ENCODE assay signal across 21 mouse cellular contexts in the genomic region with DNA sequence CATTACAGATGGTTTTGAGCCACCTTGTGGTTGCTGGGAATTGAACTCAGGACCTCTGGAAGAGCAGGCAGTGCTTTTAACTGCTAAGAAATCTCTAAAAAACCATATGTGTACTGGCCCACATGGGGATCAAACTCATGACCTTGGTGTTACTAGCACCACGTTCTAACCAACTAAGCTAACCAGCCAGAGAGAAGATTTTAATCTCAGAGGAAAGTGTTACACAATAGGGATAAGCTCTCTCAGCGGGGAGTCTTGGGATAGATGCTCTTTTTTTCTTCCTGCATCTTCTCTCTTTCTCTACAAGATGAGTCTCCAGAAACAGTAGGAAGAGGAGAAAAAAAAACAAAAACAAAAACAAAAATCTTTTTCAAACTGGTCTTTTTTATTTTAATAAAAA. TPM values are rescaled to one million over a fixed set of nuclear protein-coding genes. Genes with fewer than 3 reads are reported as not detected.
A peak's percentile ranks its signal among the peaks of the same experiment; 100 is the strongest.
DNase-seq lines count a peak whose midpoint lies in the region; ATAC-seq and TF ChIP-seq lines count a peak whose summit lies in the region.
"Had no signal": no experiment of that assay in that cellular context is flagged by ENCODE, and none has a peak within 500 bp of the region (broad histone marks: within the 10 kb centered on the region; RNA-seq: fewer than 3 reads in every experiment).

No protein-coding gene starts in this region.

- WGBS in embryonic facial prominence, embryonic 11.5 days, result 65% methylated on average over 2 of the region's 2 CpGs
- 70% methylated on average over 2 of the region's 2 CpGs for WGBS in embryonic facial prominence, embryonic 10.5 days
- WGBS in liver, embryonic 14.5 days (ENCODE audit: insufficient replicate concordance), result 47% methylated on average over 2 of the region's 2 CpGs
- WGBS in liver, embryonic 11.5 days, result 61% methylated on average over 2 of the region's 2 CpGs

- no peaks in the 10 kb centered on the region for H3K4me1 ChIP-seq in embryonic facial prominence, embryonic 11.5 days (ENCODE audit: control insufficient read depth, insufficient read depth, low read length)
- no peaks in the 10 kb centered on the region for H3K4me1 ChIP-seq in embryonic facial prominence, embryonic 10.5 days
- peaks cover 21% of the 10 kb centered on the region in 2 experiments for H3K4me1 ChIP-seq in liver, embryonic 14.5 days (replicated peaks; ENCODE audit: control insufficient read depth in 2 of 2, insufficient read depth in 2 of 2, low read length in 1 of 2)
- peaks cover 8% of the 10 kb centered on the region; the same call in 1 of the 2 replicates for H3K4me1 ChIP-seq in liver, embryonic 11.5 days (replicated peaks; ENCODE audit: control insufficient read depth, insufficient read depth, low read length)
- H3K4me1 ChIP-seq: embryonic facial prominence, embryonic 15.5 days; forebrain, embryonic 10.5 days; heart, embryonic 12.5 days; hindbrain, embryonic 10.5 days had no signal

- no peak for TF ChIP-seq CTCF in liver, embryonic 14.5 days (IDR thresholded peaks at IDR 0.05; ENCODE audit: low read depth)

- ATAC-seq in embryonic facial prominence, embryonic 11.5 days (replicated peaks; ENCODE audit: insufficient number of reproducible peaks, low FRiP score, low TSS enrichment, low read depth), result no peak
- ATAC-seq in liver, embryonic 14.5 days (ENCODE audit: insufficient read depth), result no peak
- no peak for ATAC-seq in liver, embryonic 11.5 days (replicated peaks; ENCODE audit: low FRiP score)
- ATAC-seq: forebrain, embryonic 14.5 days had no signal

- DNase-seq in embryonic facial prominence, embryonic 11.5 days (ENCODE audit: low spot score), result peak; percentile 1
- DNase-seq in embryonic facial prominence, embryonic 10.5 days (ENCODE audit: low spot score), result no peak
- no peak for DNase-seq in liver, embryonic 14.5 days (ENCODE audit: low read depth in 3 of 3, low spot score in 3 of 3)
- no peak for DNase-seq in liver, embryonic 11.5 days (ENCODE audit: low spot score)
- DNase-seq in ES-CJ7 (ENCODE audit: low read depth, low spot score) (peak; percentile 29), ZHBTc4 (ENCODE audit: low read depth, low spot score) (peak; percentile 40)
- no peak for DNase-seq in left cerebral cortex, postnatal 10 days (ENCODE audit: extremely low spot score in 1 of 2, low spot score in 2 of 2)
- no peak for DNase-seq in thymus, postnatal 10 days (ENCODE audit: low spot score in 2 of 2)
- DNase-seq: adrenal gland, adult 2 months; adrenal gland, postnatal 25 days; cerebellum, adult 18-20 months; cerebellum, adult 9-11 months; cerebellum, postnatal 36 days; gastrocnemius, postnatal 10 days; heart, adult 2 months had no signal

- intact Hi-C loops in left cerebral cortex, postnatal 10 days (cut with DNase I), result no loop called here

- H3K9me3 ChIP-seq in embryonic facial prominence, embryonic 11.5 days (replicated peaks; ENCODE audit: control insufficient read depth, low read length), result no peaks in the 10 kb centered on the region
- no peaks in the 10 kb centered on the region for H3K9me3 ChIP-seq in embryonic facial prominence, embryonic 10.5 days
- H3K9me3 ChIP-seq in liver, embryonic 14.5 days (ENCODE audit: control insufficient read depth, low read length), result no peaks in the 10 kb centered on the region
- no peaks in the 10 kb centered on the region for H3K9me3 ChIP-seq in liver, embryonic 11.5 days (ENCODE audit: control insufficient read depth, low read length)
- H3K9me3 ChIP-seq: embryonic facial prominence, embryonic 15.5 days; forebrain, embryonic 10.5 days; heart, embryonic 12.5 days; hindbrain, embryonic 10.5 days had no signal

- no peak overlapping the region for H3K27ac ChIP-seq in embryonic facial prominence, embryonic 11.5 days (replicated peaks; ENCODE audit: low read depth, low read length)
- no peak overlapping the region for H3K27ac ChIP-seq in embryonic facial prominence, embryonic 10.5 days (replicated peaks)
- peak overlapping the region; percentile 94 for H3K27ac ChIP-seq in liver, embryonic 14.5 days
- H3K27ac ChIP-seq in liver, embryonic 11.5 days (ENCODE audit: low read depth, low read length), result no peak overlapping the region
- H3K27ac ChIP-seq: embryonic facial prominence, embryonic 15.5 days; forebrain, embryonic 10.5 days; heart, adult 2 months; hindbrain, embryonic 10.5 days; hindbrain, embryonic 14.5 days had no signal

- H3K27me3 ChIP-seq in embryonic facial prominence, embryonic 11.5 days (ENCODE audit: control insufficient read depth, insufficient read depth, low read length), result no peaks in the 10 kb centered on the region
- H3K27me3 ChIP-seq in embryonic facial prominence, embryonic 10.5 days (replicated peaks; ENCODE audit: low read depth, poor library complexity, severe bottlenecking), result no peaks in the 10 kb centered on the region
- H3K27me3 ChIP-seq in liver, embryonic 14.5 days (ENCODE audit: control insufficient read depth, insufficient read depth, low read length), result no peaks in the 10 kb centered on the region
- H3K27me3 ChIP-seq in liver, embryonic 11.5 days (replicated peaks; ENCODE audit: control insufficient read depth, insufficient read depth, low read length), result no peaks in the 10 kb centered on the region
- H3K27me3 ChIP-seq: embryonic facial prominence, embryonic 15.5 days; heart, embryonic 12.5 days had no signal

- H3K9ac ChIP-seq in embryonic facial prominence, embryonic 11.5 days (replicated peaks; ENCODE audit: low read length), result no peak overlapping the region
- H3K9ac ChIP-seq in liver, embryonic 14.5 days (replicated peaks), result no peak overlapping the region
- H3K9ac ChIP-seq in liver, embryonic 11.5 days (ENCODE audit: low read depth, low read length), result no peak overlapping the region
- H3K9ac ChIP-seq: embryonic facial prominence, embryonic 15.5 days; heart, embryonic 12.5 days; hindbrain, embryonic 14.5 days had no signal

- TF ChIP-seq EP300 in liver, embryonic 14.5 days (IDR thresholded peaks at IDR 0.05; ENCODE audit: low read depth), result no peak

- H3K36me3 ChIP-seq in embryonic facial prominence, embryonic 11.5 days (replicated peaks; ENCODE audit: control insufficient read depth, insufficient read depth, low read depth, low read length), result no peaks in the 10 kb centered on the region
- H3K36me3 ChIP-seq in embryonic facial prominence, embryonic 10.5 days (replicated peaks), result no peaks in the 10 kb centered on the region
- H3K36me3 ChIP-seq in liver, embryonic 14.5 days (replicated peaks; ENCODE audit: control insufficient read depth, insufficient read depth, low read depth), result no peaks in the 10 kb centered on the region
- H3K36me3 ChIP-seq in liver, embryonic 11.5 days (ENCODE audit: control insufficient read depth, insufficient read depth, low read length), result 0 out of 2 replicates have a peak, but pooled peaks cover 3% of the 10 kb centered on the region
- H3K36me3 ChIP-seq: embryonic facial prominence, embryonic 15.5 days; heart, embryonic 12.5 days; hindbrain, embryonic 10.5 days had no signal

- no peak overlapping the region for H3K4me3 ChIP-seq in embryonic facial prominence, embryonic 11.5 days (ENCODE audit: low read depth, low read length)
- no peak overlapping the region for H3K4me3 ChIP-seq in embryonic facial prominence, embryonic 10.5 days
- H3K4me3 ChIP-seq in liver, embryonic 14.5 days (ENCODE audit: insufficient read depth in 1 of 2, low read depth in 2 of 2, low read length in 2 of 2), result no peak overlapping the region
- no peak overlapping the region for H3K4me3 ChIP-seq in liver, embryonic 11.5 days (ENCODE audit: low read depth, low read length)
- H3K4me3 ChIP-seq: embryonic facial prominence, embryonic 15.5 days; forebrain, embryonic 10.5 days; heart, adult 2 months; heart, embryonic 12.5 days; hindbrain, embryonic 10.5 days had no signal

- no peak overlapping the region for H3K4me2 ChIP-seq in embryonic facial prominence, embryonic 11.5 days (ENCODE audit: low read depth, low read length)
- H3K4me2 ChIP-seq in liver, embryonic 14.5 days (ENCODE audit: low read depth), result no peak overlapping the region
- H3K4me2 ChIP-seq in liver, embryonic 11.5 days, result no peak overlapping the region
- H3K4me2 ChIP-seq: embryonic facial prominence, embryonic 15.5 days; heart, embryonic 12.5 days; hindbrain, embryonic 14.5 days had no signal

RNA-seq across cellular contexts. Expression of gene Hist1h2be, which starts 10.5 kb away (rescaled TPM):
- polyA plus RNA-seq in embryonic facial prominence, embryonic 11.5 days (2014; fragmentation: Nextera tagmentation; extraction: Ambion mirVana), result 2.1 and 3.1 TPM in 2 replicates
- polyA plus RNA-seq in embryonic facial prominence, embryonic 10.5 days (2016; fragmentation: Nextera tagmentation; extraction: Ambion mirVana), result 3.1 and 4.0 TPM in 2 replicates
- polyA plus RNA-seq in liver, embryonic 14.5 days (2012; rRNA removed), result 2.8 and 3.3 TPM in 2 replicates
- polyA plus RNA-seq in liver, embryonic 14.5 days (2014; fragmentation: Nextera tagmentation; extraction: Ambion mirVana), result 0.95 and 1.3 TPM in 2 replicates
- polyA plus RNA-seq in liver, embryonic 11.5 days (2014; fragmentation: Nextera tagmentation; extraction: Ambion mirVana), result 4.4 TPM in 2 replicates
- 1 to 10 TPM; 6.8 to 7.2 TPM for total RNA-seq in left cerebral cortex, postnatal 10 days (2021)

RNA-seq across cellular contexts. Expression of gene Hist1h1e, which starts 12.0 kb away (rescaled TPM):
- polyA plus RNA-seq in embryonic facial prominence, embryonic 11.5 days (2014; fragmentation: Nextera tagmentation; extraction: Ambion mirVana), result 23.0 and 24.4 TPM in 2 replicates
- polyA plus RNA-seq in embryonic facial prominence, embryonic 10.5 days (2016; fragmentation: Nextera tagmentation; extraction: Ambion mirVana), result 18.4 and 19.5 TPM in 2 replicates
- 6.3 and 8.0 TPM in 2 replicates for polyA plus RNA-seq in liver, embryonic 14.5 days (2012; rRNA removed)
- polyA plus RNA-seq in liver, embryonic 14.5 days (2014; fragmentation: Nextera tagmentation; extraction: Ambion mirVana), result 23.1 and 24.4 TPM in 2 replicates
- 17.5 and 21.2 TPM in 2 replicates for polyA plus RNA-seq in liver, embryonic 11.5 days (2014; fragmentation: Nextera tagmentation; extraction: Ambion mirVana)
- 10 to 100 TPM; 62.5 to 68.0 TPM for total RNA-seq in left cerebral cortex, postnatal 10 days (2021)

RNA-seq across cellular contexts. Expression of gene Hist1h4d, which starts 29.0 kb away (rescaled TPM):
- 115 and 122 TPM in 2 replicates for polyA plus RNA-seq in embryonic facial prominence, embryonic 11.5 days (2014; fragmentation: Nextera tagmentation; extraction: Ambion mirVana)
- 97.2 and 97.7 TPM in 2 replicates for polyA plus RNA-seq in embryonic facial prominence, embryonic 10.5 days (2016; fragmentation: Nextera tagmentation; extraction: Ambion mirVana)
- polyA plus RNA-seq in liver, embryonic 14.5 days (2012; rRNA removed), result 8.6 and 12.8 TPM in 2 replicates
- polyA plus RNA-seq in liver, embryonic 14.5 days (2014; fragmentation: Nextera tagmentation; extraction: Ambion mirVana), result 152 and 155 TPM in 2 replicates
- 92.8 and 99.3 TPM in 2 replicates for polyA plus RNA-seq in liver, embryonic 11.5 days (2014; fragmentation: Nextera tagmentation; extraction: Ambion mirVana)
- 100 to 1,000 TPM; 134 to 145 TPM for total RNA-seq in left cerebral cortex, postnatal 10 days (2021)

RNA-seq across cellular contexts. Expression of gene Hist1h3d, which starts 34.8 kb away (rescaled TPM):
- 10.2 and 11.3 TPM in 2 replicates for polyA plus RNA-seq in embryonic facial prominence, embryonic 11.5 days (2014; fragmentation: Nextera tagmentation; extraction: Ambion mirVana)
- polyA plus RNA-seq in embryonic facial prominence, embryonic 10.5 days (2016; fragmentation: Nextera tagmentation; extraction: Ambion mirVana), result 9.3 and 10.5 TPM in 2 replicates
- polyA plus RNA-seq in liver, embryonic 14.5 days (2012; rRNA removed), result 20.4 and 27.3 TPM in 2 replicates
- 7.1 and 7.2 TPM in 2 replicates for polyA plus RNA-seq in liver, embryonic 14.5 days (2014; fragmentation: Nextera tagmentation; extraction: Ambion mirVana)
- polyA plus RNA-seq in liver, embryonic 11.5 days (2014; fragmentation: Nextera tagmentation; extraction: Ambion mirVana), result 7.7 and 8.5 TPM in 2 replicates
- total RNA-seq in left cerebral cortex, postnatal 10 days (2021), result 1 to 10 TPM; 8.4 to 9.1 TPM

RNA-seq across cellular contexts. Expression of gene Hist1h2ad, which starts 36.2 kb away (rescaled TPM):
- 2.1 and 3.8 TPM in 2 replicates for polyA plus RNA-seq in embryonic facial prominence, embryonic 11.5 days (2014; fragmentation: Nextera tagmentation; extraction: Ambion mirVana)
- 0.97 and 3.8 TPM in 2 replicates for polyA plus RNA-seq in embryonic facial prominence, embryonic 10.5 days (2016; fragmentation: Nextera tagmentation; extraction: Ambion mirVana)
- polyA plus RNA-seq in liver, embryonic 14.5 days (2012; rRNA removed), result 10.4 and 25.5 TPM in 2 replicates
- 4.7 and 5.1 TPM in 2 replicates for polyA plus RNA-seq in liver, embryonic 14.5 days (2014; fragmentation: Nextera tagmentation; extraction: Ambion mirVana)
- polyA plus RNA-seq in liver, embryonic 11.5 days (2014; fragmentation: Nextera tagmentation; extraction: Ambion mirVana), result 0.84 and 0.92 TPM in 2 replicates
- 1 to 10 TPM; 5.8 to 9.4 TPM for total RNA-seq in left cerebral cortex, postnatal 10 days (2021)
- polyA plus RNA-seq: hindbrain, embryonic 14.5 days had no signal

Comparison
In these comparisons a context has a peak if more than half of its experiments do, and no peak if none do; other contexts are left out.
1. DNase-seq: peak in embryonic facial prominence, embryonic 11.5 days (single experiment), ES-CJ7 (single experiment) and ZHBTc4 (single experiment); none in embryonic facial prominence, embryonic 10.5 days (single experiment), liver, embryonic 14.5 days (0 of 3), liver, embryonic 11.5 days (single experiment), left cerebral cortex, postnatal 10 days (0 of 2) and thymus, postnatal 10 days (0 of 2).